Mouse (Mus musculus) liver, adult 10 weeks (tissue): ENCODE results near the gene Ltk. TPM values are rescaled to one million over a fixed set of nuclear protein-coding genes. Genes with fewer than 3 reads are reported as not detected.

Experiments used
- polyA plus RNA-seq: library from polyadenylated mRNA; stranded (reverse); fragments of 350-450 nt; fragmentation: Illumina TruSeq; extraction: RNeasy Lipid Tissue Mini Kit (QIAGEN cat#74804); gene quantifications from one replicate; pipeline ENCODE4 v1.2.3, GENCODE M21; 2014; ENCODE audit warnings: low read depth, low replicate concordance

Gene Ltk
- polyA plus RNA-seq, result not detected

GRCm38 (mm10) chr2:119760251-119760650, at the start of gene Ltk:
Ltk (minus strand) TSS chr2:119760431.

GRCm38 (mm10) chr2:119797279-119797783, 37.1 kb upstream of the Ltk start, which contains the start of gene Tyro3:
Tyro3 (plus strand) TSS chr2:119797733.

GRCm38 (mm10) chr2:119787206-119787883, 27.1 kb upstream of the Ltk start, which contains the start of gene Rpap1:
Rpap1 (minus strand) TSS chr2:119787537.

GRCm38 (mm10) chr2:119741581-119742411, 18.4 kb downstream of the Ltk start, which contains the start of gene Itpka:
Itpka (plus strand) TSS chr2:119742337.

Other genes with a start within 250 kb of the Ltk start
- 1.1 TPM for gene Exd1, start 212.8 kb downstream of the Ltk start, polyA plus RNA-seq
- gene Chp1, start 212.7 kb downstream of the Ltk start, polyA plus RNA-seq, result 472 TPM
- 0.29 TPM for gene Nusap1, start 142.1 kb downstream of the Ltk start, polyA plus RNA-seq
- gene Oip5, start 142.0 kb downstream of the Ltk start, polyA plus RNA-seq, result 1.0 TPM
- 95.9 TPM for gene Ndufaf1, start 97.6 kb downstream of the Ltk start, polyA plus RNA-seq
- 11.4 TPM for gene Rtf1, start 85.4 kb downstream of the Ltk start, polyA plus RNA-seq
- gene Itpka, start 18.1 kb downstream of the Ltk start, polyA plus RNA-seq, result not detected
- gene Rpap1, start 27.1 kb upstream of the Ltk start, polyA plus RNA-seq, result 0.29 TPM
- gene Tyro3, start 37.3 kb upstream of the Ltk start, polyA plus RNA-seq, result 0.11 TPM
- 8.6 TPM for gene Mga, start 136.8 kb upstream of the Ltk start, polyA plus RNA-seq
- 0.79 TPM for gene Mapkbp1, start 212.3 kb upstream of the Ltk start, polyA plus RNA-seq